In the genomic region with DNA sequence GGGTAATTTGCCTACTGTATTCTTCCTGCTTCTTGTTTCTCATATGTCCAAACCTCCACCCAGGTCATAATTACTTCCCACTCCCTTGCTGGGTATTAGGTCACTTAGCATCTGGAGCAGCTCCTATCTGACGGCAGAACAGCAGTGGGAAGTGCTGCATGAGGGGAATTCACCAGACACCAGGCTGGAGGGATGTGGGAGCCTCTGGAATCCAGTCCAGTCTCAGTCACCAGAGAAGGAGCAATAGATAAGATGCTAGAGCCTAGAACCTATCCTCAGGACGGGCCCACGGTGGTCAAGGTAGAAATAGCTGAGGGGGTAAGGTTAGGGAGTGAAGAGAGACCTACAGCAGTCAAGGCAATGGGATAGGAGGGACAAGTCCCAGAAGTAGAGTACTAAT, we compare ENCODE assay signal across 30 mouse cellular contexts.
"Had no signal": no experiment of that assay in that cellular context is flagged by ENCODE, and none has a peak within 500 bp of the region (broad histone marks: within the 10 kb centered on the region; RNA-seq: fewer than 3 reads in every experiment).

No protein-coding gene starts in this region.

- ATAC-seq: liver, embryonic 12.5 days; liver, postnatal 0 days; lung, postnatal 0 days; midbrain, embryonic 13.5 days; midbrain, embryonic 15.5 days; midbrain, embryonic 16.5 days had no signal

- H3K27me3 ChIP-seq: limb, embryonic 12.5 days; limb, embryonic 13.5 days; limb, embryonic 15.5 days; liver, embryonic 12.5 days; liver, embryonic 13.5 days; liver, embryonic 15.5 days; lung, embryonic 15.5 days; midbrain, embryonic 12.5 days; neural tube, embryonic 12.5 days had no signal

- H3K9me3 ChIP-seq: limb, embryonic 10.5 days; limb, embryonic 12.5 days; limb, embryonic 13.5 days; limb, embryonic 15.5 days; liver, embryonic 12.5 days; liver, embryonic 13.5 days; liver, embryonic 15.5 days; lung, embryonic 15.5 days; megakaryocyte, embryonic 14.5 days; midbrain, embryonic 10.5 days; midbrain, embryonic 12.5 days; midbrain, embryonic 13.5 days; midbrain, embryonic 15.5 days; neural tube, embryonic 12.5 days had no signal

- H3K4me3 ChIP-seq: limb, embryonic 10.5 days; limb, embryonic 12.5 days; limb, embryonic 13.5 days; limb, embryonic 15.5 days; liver, embryonic 12.5 days; liver, embryonic 13.5 days; liver, embryonic 15.5 days; lung, embryonic 15.5 days; megakaryocyte, embryonic 14.5 days; midbrain, embryonic 10.5 days; midbrain, embryonic 12.5 days; midbrain, embryonic 13.5 days; midbrain, embryonic 15.5 days; myocyte; neural tube, embryonic 12.5 days had no signal

- H3K36me3 ChIP-seq: limb, embryonic 10.5 days; limb, embryonic 12.5 days; limb, embryonic 13.5 days; limb, embryonic 15.5 days; liver, embryonic 12.5 days; liver, embryonic 13.5 days; liver, embryonic 15.5 days; lung, embryonic 15.5 days; midbrain, embryonic 10.5 days; midbrain, embryonic 12.5 days; midbrain, embryonic 13.5 days; midbrain, embryonic 15.5 days; neural tube, embryonic 12.5 days had no signal

- H3K9ac ChIP-seq: limb, embryonic 12.5 days; limb, embryonic 13.5 days; limb, embryonic 15.5 days; liver, embryonic 12.5 days; liver, embryonic 13.5 days; liver, embryonic 14.5 days; liver, embryonic 15.5 days; liver, postnatal 0 days; lung, embryonic 14.5 days; lung, embryonic 15.5 days; midbrain, embryonic 12.5 days; midbrain, embryonic 13.5 days; midbrain, embryonic 15.5 days; neural tube, embryonic 12.5 days had no signal

- DNase-seq: left cerebral cortex, postnatal 4 days; liver; liver, embryonic 13.5 days; liver, postnatal 0 days; lung, adult 18-20 months; lung, adult 2 months; lung, embryonic 14.5 days; lung, postnatal 10 days; lung, postnatal 14 days; lung, postnatal 36 days; lung, postnatal 4 days had no signal

- H3K4me1 ChIP-seq: limb, embryonic 12.5 days; limb, embryonic 13.5 days; liver, embryonic 12.5 days; liver, embryonic 13.5 days; liver, embryonic 15.5 days; megakaryocyte, embryonic 14.5 days; midbrain, embryonic 15.5 days; neural tube, embryonic 12.5 days had no signal

- H3K4me2 ChIP-seq: limb, embryonic 12.5 days; limb, embryonic 13.5 days; limb, embryonic 15.5 days; liver, embryonic 11.5 days; liver, embryonic 12.5 days; liver, embryonic 13.5 days; liver, embryonic 15.5 days; lung, embryonic 14.5 days; lung, embryonic 15.5 days; midbrain, embryonic 12.5 days; midbrain, embryonic 13.5 days; midbrain, embryonic 15.5 days; neural tube, embryonic 12.5 days had no signal

- H3K27ac ChIP-seq: limb, embryonic 10.5 days; limb, embryonic 12.5 days; limb, embryonic 13.5 days; liver, embryonic 12.5 days; liver, embryonic 13.5 days; liver, embryonic 14.5 days; liver, embryonic 15.5 days; macrophage; midbrain, embryonic 10.5 days; midbrain, embryonic 12.5 days; midbrain, embryonic 13.5 days; midbrain, embryonic 15.5 days; neural tube, embryonic 12.5 days had no signal
